Mouse (Mus musculus): ENCODE results near the gene Cabp7. TPM values are rescaled to one million over a fixed set of nuclear protein-coding genes. Genes with fewer than 3 reads are reported as not detected.

The Cabp7 gene
- polyA plus RNA-seq, 1 experiment from 2014 or later = 3.3 TPM

- no peaks in the 10 kb centered on the region for H3K4me1 ChIP-seq (ENCODE audit: control insufficient read depth, insufficient read depth, low read length)
- H3K9me3 ChIP-seq (ENCODE audit: control insufficient read depth, low read length) = no peaks in the 10 kb centered on the region
- H3K9ac ChIP-seq (replicated peaks; ENCODE audit: low read depth, low read length) = no peak overlapping the region
- H3K36me3 ChIP-seq (ENCODE audit: control insufficient read depth, insufficient read depth, low read length) = no peaks in the 10 kb centered on the region
- no peak for ATAC-seq (ENCODE audit: low read depth)
- no peak overlapping the region for H3K27ac ChIP-seq (ENCODE audit: low read depth, low read length)
- no peaks in the 10 kb centered on the region for H3K27me3 ChIP-seq (ENCODE audit: control insufficient read depth, insufficient read depth, low read length)
- 64% methylated on average over 8 of the region's 8 CpGs for WGBS
- no peak overlapping the region for H3K4me3 ChIP-seq (ENCODE audit: low read depth, low read length)
- no peak overlapping the region for H3K4me2 ChIP-seq (ENCODE audit: low read depth, low read length)
Observed at GRCm38 (mm10) chr11:4721728-4722127, 24.9 kb downstream of the Cabp7 start.

DNA sequence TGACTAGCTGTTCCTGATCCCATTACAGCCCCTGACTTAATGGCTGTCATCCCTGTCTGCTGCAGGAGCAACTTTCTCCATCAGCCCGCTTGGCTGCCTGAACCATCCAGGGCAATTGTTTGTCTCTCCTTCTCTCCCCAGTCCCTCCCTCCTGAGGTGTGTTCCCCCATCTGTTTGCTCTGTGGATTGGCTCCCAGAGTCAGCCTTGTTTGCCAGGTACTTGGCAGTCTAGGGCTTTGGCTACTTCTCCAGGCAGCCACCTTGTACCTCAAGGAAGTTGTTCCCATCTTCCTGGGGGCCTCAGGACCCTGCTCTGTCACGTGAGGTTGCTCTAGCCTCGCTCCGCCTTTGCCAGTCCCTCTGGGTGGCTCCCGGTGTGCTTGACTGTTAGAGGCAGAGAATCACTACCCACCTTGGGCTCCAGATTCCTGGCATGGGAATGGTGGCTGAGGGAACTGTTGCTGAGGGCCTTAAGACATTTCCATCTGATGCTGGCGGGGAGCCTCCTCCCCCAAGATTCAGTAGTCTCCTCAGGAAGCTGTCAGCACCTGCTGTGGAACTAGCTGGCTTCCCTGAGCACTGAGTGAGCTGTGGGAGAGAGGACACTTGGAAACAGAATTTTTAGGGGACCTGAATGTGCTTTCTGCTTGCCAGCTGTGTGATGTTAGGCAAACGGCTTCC is 25.5 kb downstream of the Cabp7 start:
- Histone ChIP-seq H3K4me2 (ENCODE audit: low read depth, low read length) (no peak overlapping the region), H3K27ac (ENCODE audit: low read depth, low read length) (no peak overlapping the region), H3K9ac (replicated peaks; ENCODE audit: low read depth, low read length) (no peak overlapping the region), H3K4me1 (ENCODE audit: control insufficient read depth, insufficient read depth, low read length) (no peaks in the 10 kb centered on the region), H3K27me3 (ENCODE audit: control insufficient read depth, insufficient read depth, low read length) (no peaks in the 10 kb centered on the region), H3K9me3 (ENCODE audit: control insufficient read depth, low read length) (no peaks in the 10 kb centered on the region), H3K36me3 (ENCODE audit: control insufficient read depth, insufficient read depth, low read length) (no peaks in the 10 kb centered on the region), H3K4me3 (ENCODE audit: low read depth, low read length) (no peak overlapping the region)
- WGBS = 41% methylated on average over 7 of the region's 7 CpGs
- no peak for ATAC-seq (ENCODE audit: low read depth)

GRCm38 (mm10) chr11:4720393-4720792 is 26.2 kb downstream of the Cabp7 start:
- Histone ChIP-seq H3K4me1 (ENCODE audit: control insufficient read depth, insufficient read depth, low read length) (no peaks in the 10 kb centered on the region), H3K36me3 (ENCODE audit: control insufficient read depth, insufficient read depth, low read length) (no peaks in the 10 kb centered on the region), H3K9ac (replicated peaks; ENCODE audit: low read depth, low read length) (no peak overlapping the region), H3K4me2 (ENCODE audit: low read depth, low read length) (no peak overlapping the region), H3K27me3 (ENCODE audit: control insufficient read depth, insufficient read depth, low read length) (no peaks in the 10 kb centered on the region), H3K4me3 (ENCODE audit: low read depth, low read length) (no peak overlapping the region), H3K27ac (ENCODE audit: low read depth, low read length) (no peak overlapping the region), H3K9me3 (ENCODE audit: control insufficient read depth, low read length) (no peaks in the 10 kb centered on the region)
- 51% methylated on average over 11 of the region's 11 CpGs for WGBS
- ATAC-seq (ENCODE audit: low read depth) = no peak

GRCm38 (mm10) chr11:4719961-4720360 is 26.6 kb downstream of the Cabp7 start:
- Histone ChIP-seq H3K9ac (replicated peaks; ENCODE audit: low read depth, low read length) (no peak overlapping the region), H3K27me3 (ENCODE audit: control insufficient read depth, insufficient read depth, low read length) (no peaks in the 10 kb centered on the region), H3K36me3 (ENCODE audit: control insufficient read depth, insufficient read depth, low read length) (no peaks in the 10 kb centered on the region), H3K4me1 (ENCODE audit: control insufficient read depth, insufficient read depth, low read length) (no peaks in the 10 kb centered on the region), H3K4me2 (ENCODE audit: low read depth, low read length) (no peak overlapping the region), H3K9me3 (ENCODE audit: control insufficient read depth, low read length) (no peaks in the 10 kb centered on the region), H3K27ac (ENCODE audit: low read depth, low read length) (no peak overlapping the region), H3K4me3 (ENCODE audit: low read depth, low read length) (no peak overlapping the region)
- ATAC-seq (ENCODE audit: low read depth) = no peak
- 86% methylated on average over 9 of the region's 9 CpGs for WGBS

GRCm38 (mm10) chr11:4718548-4718947 is 28.0 kb downstream of the Cabp7 start:
- WGBS = 90% methylated on average over 5 of the region's 5 CpGs
- H3K4me3 ChIP-seq (ENCODE audit: low read depth, low read length) = no peak overlapping the region
- H3K4me2 ChIP-seq (ENCODE audit: low read depth, low read length) = no peak overlapping the region
- H3K9ac ChIP-seq (replicated peaks; ENCODE audit: low read depth, low read length) = no peak overlapping the region
- no peak for ATAC-seq (ENCODE audit: low read depth)
- H3K27ac ChIP-seq (ENCODE audit: low read depth, low read length) = no peak overlapping the region
- no peaks in the 10 kb centered on the region for H3K9me3 ChIP-seq (ENCODE audit: control insufficient read depth, low read length)
- H3K36me3 ChIP-seq (ENCODE audit: control insufficient read depth, insufficient read depth, low read length) = no peaks in the 10 kb centered on the region
- H3K27me3 ChIP-seq (ENCODE audit: control insufficient read depth, insufficient read depth, low read length) = no peaks in the 10 kb centered on the region
- no peaks in the 10 kb centered on the region for H3K4me1 ChIP-seq (ENCODE audit: control insufficient read depth, insufficient read depth, low read length)

- Histone ChIP-seq H3K9me3 (ENCODE audit: control insufficient read depth, low read length) (no peaks in the 10 kb centered on the region), H3K27ac (ENCODE audit: low read depth, low read length) (no peak overlapping the region), H3K9ac (replicated peaks; ENCODE audit: low read depth, low read length) (no peak overlapping the region), H3K27me3 (ENCODE audit: control insufficient read depth, insufficient read depth, low read length) (no peaks in the 10 kb centered on the region), H3K4me3 (ENCODE audit: low read depth, low read length) (no peak overlapping the region), H3K4me1 (ENCODE audit: control insufficient read depth, insufficient read depth, low read length) (no peaks in the 10 kb centered on the region), H3K36me3 (ENCODE audit: control insufficient read depth, insufficient read depth, low read length) (no peaks in the 10 kb centered on the region), H3K4me2 (ENCODE audit: low read depth, low read length) (no peak overlapping the region)
- 90% methylated on average over 5 of the region's 5 CpGs for WGBS
- ATAC-seq (ENCODE audit: low read depth) = no peak
Observed at GRCm38 (mm10) chr11:4716530-4717236, 29.9 kb downstream of the Cabp7 start.

- H3K4me2 ChIP-seq (ENCODE audit: low read depth, low read length) = no peak overlapping the region
- no peak overlapping the region for H3K9ac ChIP-seq (replicated peaks; ENCODE audit: low read depth, low read length)
- no peak overlapping the region for H3K4me3 ChIP-seq (ENCODE audit: low read depth, low read length)
- ATAC-seq (ENCODE audit: low read depth) = no peak
- H3K4me1 ChIP-seq (ENCODE audit: control insufficient read depth, insufficient read depth, low read length) = no peaks in the 10 kb centered on the region
- H3K36me3 ChIP-seq (ENCODE audit: control insufficient read depth, insufficient read depth, low read length) = no peaks in the 10 kb centered on the region
- no peaks in the 10 kb centered on the region for H3K9me3 ChIP-seq (ENCODE audit: control insufficient read depth, low read length)
- no peaks in the 10 kb centered on the region for H3K27me3 ChIP-seq (ENCODE audit: control insufficient read depth, insufficient read depth, low read length)
- no peak overlapping the region for H3K27ac ChIP-seq (ENCODE audit: low read depth, low read length)
- WGBS = 83% methylated on average over 4 of the region's 4 CpGs
Observed at GRCm38 (mm10) chr11:4715596-4715995, 31.0 kb downstream of the Cabp7 start.

DNA sequence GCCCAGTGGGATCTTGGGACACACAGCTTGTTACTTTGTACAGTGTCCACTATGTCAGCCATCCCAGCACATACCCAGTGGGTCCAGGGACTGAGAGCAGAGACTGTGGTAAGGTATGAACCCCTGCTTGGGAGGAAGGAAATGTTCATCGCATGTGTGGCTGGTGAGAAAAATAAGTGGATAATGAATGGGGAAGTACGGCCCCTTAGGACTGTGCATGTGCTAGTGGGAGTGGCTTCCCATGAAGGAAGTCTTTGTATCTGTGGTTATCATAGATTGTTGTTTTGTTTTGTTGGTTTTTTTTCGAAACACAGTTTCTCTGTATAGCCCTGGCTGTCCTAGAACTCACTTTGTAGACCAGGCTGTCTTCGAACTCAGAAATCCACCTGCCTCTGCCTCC is 31.9 kb downstream of the Cabp7 start:
- ATAC-seq (ENCODE audit: low read depth) = no peak
- no peaks in the 10 kb centered on the region for H3K36me3 ChIP-seq (ENCODE audit: control insufficient read depth, insufficient read depth, low read length)
- 94% methylated on average over 4 of the region's 4 CpGs for WGBS

DNA sequence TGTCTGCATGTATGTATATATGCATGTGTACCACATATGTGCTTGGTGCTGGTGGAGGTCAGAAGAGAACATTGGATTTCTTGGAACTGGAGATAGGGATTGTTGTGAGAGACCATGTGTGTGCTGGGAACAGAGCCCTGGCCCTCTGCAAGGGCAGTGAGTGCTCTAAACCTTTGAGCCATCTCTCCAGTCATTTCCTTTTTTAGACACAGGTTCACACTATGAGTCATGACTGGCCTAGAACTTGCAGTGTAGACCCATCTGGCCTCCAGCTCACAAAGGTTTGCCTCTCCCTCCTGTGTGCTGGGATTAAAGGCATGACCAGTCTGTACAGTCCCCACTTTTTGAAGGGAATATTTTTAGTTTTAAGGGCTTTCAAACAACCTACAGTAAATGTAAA is 33.8 kb downstream of the Cabp7 start:
- ATAC-seq (ENCODE audit: low read depth) = no peak
- Histone ChIP-seq H3K9ac (replicated peaks; ENCODE audit: low read depth, low read length) (no peak overlapping the region), H3K36me3 (ENCODE audit: control insufficient read depth, insufficient read depth, low read length) (no peaks in the 10 kb centered on the region), H3K4me1 (ENCODE audit: control insufficient read depth, insufficient read depth, low read length) (no peaks in the 10 kb centered on the region), H3K27me3 (ENCODE audit: control insufficient read depth, insufficient read depth, low read length) (no peaks in the 10 kb centered on the region), H3K4me2 (ENCODE audit: low read depth, low read length) (no peak overlapping the region), H3K27ac (ENCODE audit: low read depth, low read length) (no peak overlapping the region), H3K9me3 (ENCODE audit: control insufficient read depth, low read length) (no peaks in the 10 kb centered on the region), H3K4me3 (ENCODE audit: low read depth, low read length) (no peak overlapping the region)

More for the DNA sequence above, 31.9 kb downstream of the Cabp7 start:
- Histone ChIP-seq H3K9me3 (ENCODE audit: control insufficient read depth, low read length) (no peaks in the 10 kb centered on the region), H3K27ac (ENCODE audit: low read depth, low read length) (no peak overlapping the region), H3K4me3 (ENCODE audit: low read depth, low read length) (no peak overlapping the region), H3K27me3 (ENCODE audit: control insufficient read depth, insufficient read depth, low read length) (no peaks in the 10 kb centered on the region), H3K4me1 (ENCODE audit: control insufficient read depth, insufficient read depth, low read length) (no peaks in the 10 kb centered on the region), H3K4me2 (ENCODE audit: low read depth, low read length) (no peak overlapping the region), H3K9ac (replicated peaks; ENCODE audit: low read depth, low read length) (no peak overlapping the region)

Data from neural tube, embryonic 14.5 days (tissue).